Mouse (Mus musculus): ENCODE data around the gene Polg2.
A peak's percentile ranks its signal among the peaks of the same experiment; 100 is the strongest.

The Polg2 gene

DNA sequence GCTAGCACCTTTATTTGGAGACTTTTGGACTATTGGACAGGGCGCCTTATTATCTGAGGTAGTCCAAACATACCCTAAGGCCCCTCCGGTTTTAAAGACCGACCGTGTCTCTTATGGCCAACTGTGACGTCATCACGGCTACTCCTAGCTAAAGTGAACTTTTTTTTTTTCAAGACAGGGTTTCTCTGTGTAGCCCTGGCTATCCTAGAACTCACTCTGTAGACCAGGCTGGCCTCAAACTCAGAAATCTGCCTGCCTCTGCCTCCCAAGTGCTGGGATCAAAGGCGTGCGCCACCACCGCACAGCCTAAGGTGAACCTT, 54.5 kb downstream of the Polg2 start:
- peak; percentile 72 for DNase-seq (ENCODE audit: low read depth, low spot score)

DNA sequence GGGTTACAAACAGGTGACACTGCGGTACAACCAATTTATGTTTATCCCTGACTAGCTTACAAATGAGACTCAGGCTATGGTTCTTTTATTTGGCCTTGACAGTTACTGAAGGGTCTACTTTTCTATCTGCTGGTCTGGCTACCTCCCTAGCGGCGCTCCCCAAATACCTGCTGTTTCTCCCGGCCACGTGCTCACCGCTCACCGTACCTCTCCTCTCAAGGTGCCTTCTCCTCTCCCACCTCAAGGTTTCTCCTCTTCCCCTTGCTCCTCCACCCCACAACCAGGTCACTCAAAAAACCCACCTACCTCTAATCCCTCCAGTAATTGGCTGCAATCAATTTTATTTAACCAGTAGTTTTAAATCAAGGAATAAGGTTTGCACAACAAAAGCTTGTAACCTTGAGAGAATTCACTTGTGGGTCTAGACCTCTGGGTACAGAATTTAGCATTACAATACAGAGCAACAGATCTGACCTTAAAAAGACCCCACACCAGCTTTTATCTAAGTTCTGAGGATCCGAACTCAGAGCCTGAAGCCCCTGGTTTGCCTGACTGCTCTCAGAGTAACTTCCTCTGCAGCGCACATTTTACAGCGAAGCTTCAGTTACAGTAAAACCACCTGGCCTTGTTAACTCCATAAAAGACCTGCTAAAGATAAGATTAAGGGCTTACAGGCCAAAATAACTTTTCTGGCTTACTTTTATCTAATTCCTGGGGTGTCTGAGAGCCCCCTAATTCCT, 55.0 kb downstream of the Polg2 start:
- peak; percentile 97 for DNase-seq (ENCODE audit: low read depth, low spot score)

- peak; percentile 93 for DNase-seq (ENCODE audit: low read depth, low spot score)
These were observed 55.7 kb downstream of the Polg2 start for GRCm38 (mm10) chr11:106723611-106724125.

DNA sequence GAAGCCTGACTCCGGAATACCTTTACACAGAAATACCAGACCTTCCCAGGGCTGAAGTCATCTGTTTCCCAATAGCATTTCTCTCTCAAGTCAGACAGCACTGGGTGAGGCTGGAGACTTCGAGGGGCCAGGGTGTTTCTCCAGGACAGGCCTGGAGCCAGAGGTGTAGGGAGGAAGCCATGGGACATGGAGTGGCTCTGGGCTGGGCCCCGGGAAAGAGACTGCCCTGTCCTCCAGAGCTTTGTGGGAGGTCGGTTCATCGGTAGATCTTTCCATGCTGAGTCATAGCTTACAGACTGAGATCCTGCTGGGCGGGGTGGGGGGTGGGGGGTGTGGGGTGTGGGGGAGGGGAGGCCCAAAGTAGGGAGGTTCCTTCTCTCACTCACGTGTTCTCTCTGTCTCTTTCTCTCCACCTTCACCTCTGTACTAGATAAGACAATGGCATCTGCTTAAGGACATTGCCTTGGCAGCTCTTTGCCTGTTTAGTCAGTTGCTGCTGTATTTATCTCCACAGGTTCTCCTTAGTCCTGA, 56.4 kb downstream of the Polg2 start:
- peak; percentile 90 for DNase-seq (ENCODE audit: low read depth, low spot score)

GRCm38 (mm10) chr11:106720379-106720778, 59.0 kb downstream of the Polg2 start:
- DNase-seq (ENCODE audit: low read depth, low spot score), result no peak

All from R1 (cell line).